Mouse (Mus musculus) left cerebral cortex, adult 9 months (tissue): ENCODE results near the gene Uba52.
A peak's percentile ranks its signal among the peaks of the same experiment; 100 is the strongest.

Experiments
- DNase-seq, 2 experiments: peaks; one replicate each; pipeline ENCODE4 v3.0.0; 2022; ENCODE audit warnings: low spot score in 2 of 2

Gene Uba52

DNA sequence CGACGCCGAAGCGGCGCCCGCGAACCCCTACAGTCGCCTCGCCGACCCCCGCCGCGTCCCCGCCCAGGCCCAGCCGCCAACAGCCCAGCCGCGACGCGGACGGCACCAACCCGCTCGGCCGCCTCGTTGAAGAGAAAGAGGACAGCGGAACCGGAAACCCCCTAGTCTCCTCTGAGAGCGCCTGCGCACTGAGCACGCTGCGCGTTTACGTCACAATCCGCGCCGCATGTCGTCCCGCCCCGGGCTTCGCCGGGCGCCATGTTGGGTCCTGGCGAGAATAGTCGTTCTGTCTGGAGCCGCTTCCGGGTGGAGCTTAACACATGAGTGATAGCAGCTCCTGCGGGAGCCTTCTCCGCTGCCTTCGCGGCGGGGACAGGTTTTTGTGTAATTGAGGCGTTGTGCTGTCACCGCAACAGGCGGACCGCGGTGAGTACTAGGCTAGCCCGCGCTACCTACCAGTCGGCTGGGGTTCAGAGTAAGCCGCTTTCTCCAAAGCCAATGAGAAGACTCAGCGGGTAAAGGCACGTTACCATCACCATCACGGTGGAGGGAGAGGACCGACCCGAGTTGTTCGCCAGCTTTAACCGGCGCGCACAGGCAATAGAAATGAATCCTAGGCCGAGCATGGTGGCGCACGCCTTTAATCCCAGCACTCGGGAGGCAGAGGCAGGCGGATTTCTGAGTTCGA, at the start of gene Uba52:
TSS of gene Uba52 (minus strand) at position 574 of the 688 bp plus-strand sequence.
- DNase-seq, result peak; percentile 94 to 98

DNA sequence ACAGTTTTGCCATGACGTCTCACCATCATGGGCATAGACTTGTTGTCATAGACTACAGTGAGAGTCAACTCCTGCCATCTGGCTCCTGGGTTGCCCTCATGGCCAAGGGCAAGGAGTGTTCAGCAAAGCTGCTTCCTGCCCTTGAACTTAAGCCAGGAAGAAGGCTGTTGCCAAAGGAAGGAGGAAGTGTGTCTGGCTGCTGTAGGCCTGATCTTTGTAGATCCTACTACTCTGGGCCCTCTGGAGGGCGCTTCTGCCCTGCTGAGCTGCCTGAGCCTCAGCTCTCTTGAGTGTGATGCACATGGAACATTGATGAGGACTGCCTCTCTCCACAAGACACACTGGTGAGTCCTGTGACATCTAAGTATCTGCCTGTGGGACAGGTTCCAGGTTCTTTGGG, 49.5 kb upstream of the Uba52 start:
- peak in 1 of 2 experiments; percentile 56 for DNase-seq

GRCm38 (mm10) chr8:70558983-70559382, 48.4 kb upstream of the Uba52 start:
- no peak for DNase-seq

DNA sequence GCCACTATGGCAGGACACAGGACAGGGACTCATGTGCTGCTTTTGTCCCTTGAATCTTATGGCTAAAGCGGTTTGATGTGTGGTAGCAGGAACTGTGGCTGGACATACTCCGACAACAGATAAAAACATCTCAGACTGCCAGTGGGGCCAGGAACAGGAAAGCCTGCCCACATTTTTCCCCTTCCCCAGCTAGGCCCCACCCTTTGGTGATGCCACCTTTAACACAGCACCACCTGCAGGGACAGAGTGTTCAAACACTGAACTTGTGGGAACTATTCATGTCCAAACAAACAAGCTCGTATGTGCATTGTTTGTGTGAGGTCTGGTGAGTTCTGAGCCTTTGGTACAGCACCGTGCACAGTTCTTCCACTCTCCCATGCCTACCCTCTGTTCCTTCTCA, 47.7 kb upstream of the Uba52 start:
- no peak for DNase-seq

DNA sequence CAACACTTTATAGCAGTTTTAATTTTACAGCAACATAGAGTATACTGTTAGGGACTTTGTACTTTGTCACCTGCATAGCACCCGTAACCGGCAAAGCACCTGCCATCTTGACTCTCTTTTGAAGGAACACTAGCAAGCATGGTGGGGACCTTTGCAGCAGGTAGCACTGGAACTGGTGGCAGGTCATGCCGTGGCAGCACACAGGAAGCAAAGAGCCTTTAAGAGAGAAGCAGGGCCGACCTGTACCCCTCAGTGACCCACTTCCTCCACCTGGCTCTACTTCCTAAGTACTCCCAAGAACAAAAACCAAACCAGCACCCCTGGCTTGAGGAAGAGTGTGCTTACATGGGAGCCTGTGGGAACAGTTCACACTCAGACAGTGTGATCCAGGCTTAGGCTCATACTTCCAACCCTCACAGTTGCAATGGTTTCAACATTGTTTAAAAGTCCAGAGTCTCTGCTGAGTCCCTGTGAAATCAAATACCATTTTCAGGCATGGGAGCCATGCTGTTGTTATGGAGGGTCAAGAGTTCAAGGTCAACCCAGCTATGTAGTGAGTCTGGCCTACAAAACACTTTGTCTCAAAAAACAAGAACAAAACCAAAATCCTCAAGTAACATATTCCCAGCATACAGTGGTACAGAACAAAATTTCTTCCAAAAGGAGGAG, 44.6 kb upstream of the Uba52 start:
- no peak for DNase-seq

GRCm38 (mm10) chr8:70553740-70554139, 43.1 kb upstream of the Uba52 start:
- no peak for DNase-seq

DNA sequence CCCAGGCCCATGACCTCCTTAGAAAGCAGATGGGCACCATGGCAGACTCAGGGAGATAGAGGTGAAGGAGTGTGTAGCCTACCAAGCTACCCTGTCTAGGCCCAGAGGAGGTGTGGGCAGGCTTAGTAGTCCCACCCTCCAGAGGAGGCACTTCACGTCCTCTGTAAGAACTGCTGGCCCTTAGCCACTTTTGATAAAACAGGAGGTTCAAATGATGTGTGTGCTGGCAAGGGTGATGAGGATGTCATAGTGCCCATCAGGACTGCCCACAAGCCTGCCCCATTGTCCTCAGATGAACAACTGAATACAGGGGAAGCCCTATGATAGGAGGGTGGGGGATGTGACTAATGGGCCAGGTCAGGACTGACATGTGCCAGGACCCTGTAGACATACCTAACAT, 42.2 kb upstream of the Uba52 start:
- no peak for DNase-seq

DNA sequence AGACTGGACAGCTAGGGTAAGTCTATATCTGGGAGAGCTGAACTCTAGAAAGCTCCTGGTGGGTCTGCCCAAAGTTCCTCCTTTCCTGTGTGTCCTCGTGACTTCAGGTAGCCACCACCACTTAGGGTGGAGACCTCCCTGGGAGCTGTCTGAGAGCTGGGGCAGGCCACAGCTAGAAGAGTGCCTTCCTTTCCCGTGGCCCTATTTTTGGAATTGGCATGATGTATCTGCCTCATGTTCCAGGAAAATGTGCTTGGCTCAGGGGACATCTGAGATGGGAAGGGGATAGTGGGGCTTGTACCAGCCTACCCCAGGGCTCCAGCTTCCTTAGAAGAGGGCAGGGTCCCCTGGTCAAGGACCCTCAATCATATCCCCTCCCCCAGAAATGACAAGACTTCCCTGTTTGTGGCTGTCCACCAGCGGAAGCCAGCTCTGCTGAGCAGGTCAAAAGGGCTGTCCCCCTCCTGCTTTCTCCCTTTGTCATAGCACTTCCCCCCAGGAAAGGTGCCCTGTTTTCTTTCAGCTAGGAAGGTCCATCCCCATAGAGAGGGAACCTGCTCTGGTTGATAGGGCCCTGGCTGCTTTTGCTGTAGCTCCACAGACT, 41.1 kb upstream of the Uba52 start:
- DNase-seq, result no peak

DNA sequence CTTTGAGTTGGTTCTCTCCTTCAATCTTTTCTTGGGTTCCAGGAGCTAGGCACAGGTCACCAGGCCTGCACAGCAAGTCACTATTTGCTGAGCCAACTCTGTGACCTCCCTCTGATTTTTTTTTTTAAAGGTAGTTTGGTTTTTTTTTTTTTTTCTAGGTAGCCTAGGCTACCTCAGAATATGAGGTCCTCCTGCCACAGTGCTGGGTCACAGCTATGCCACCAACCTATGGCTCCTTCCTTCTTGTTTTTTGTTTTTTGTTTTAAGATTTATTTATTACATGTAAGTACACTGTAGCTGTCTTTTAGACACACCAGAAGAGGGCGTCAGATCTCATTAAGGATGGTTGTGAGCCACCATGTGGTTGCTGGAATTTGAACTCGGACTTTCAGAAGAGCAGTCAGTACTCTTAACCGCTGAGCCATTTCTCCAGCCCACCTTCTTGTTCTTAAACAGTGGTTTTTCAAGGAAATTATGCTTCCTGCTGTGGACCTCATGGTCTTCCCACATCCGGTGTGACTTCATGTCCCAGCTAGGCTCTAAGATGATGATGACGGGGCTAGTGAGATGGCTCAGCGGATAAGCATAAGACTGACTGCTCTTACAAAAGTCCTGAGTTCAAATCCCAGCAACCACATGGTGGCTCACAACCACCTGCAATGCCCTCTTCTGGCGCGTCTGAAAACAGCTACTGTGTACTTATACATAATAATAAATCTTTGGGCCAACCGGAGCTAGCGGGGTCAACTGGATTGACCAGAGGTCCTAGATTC, 39.0 kb upstream of the Uba52 start:
- no peak for DNase-seq

- DNase-seq, result no peak
These were observed 37.2 kb upstream of the Uba52 start for GRCm38 (mm10) chr8:70547762-70548161.

DNA sequence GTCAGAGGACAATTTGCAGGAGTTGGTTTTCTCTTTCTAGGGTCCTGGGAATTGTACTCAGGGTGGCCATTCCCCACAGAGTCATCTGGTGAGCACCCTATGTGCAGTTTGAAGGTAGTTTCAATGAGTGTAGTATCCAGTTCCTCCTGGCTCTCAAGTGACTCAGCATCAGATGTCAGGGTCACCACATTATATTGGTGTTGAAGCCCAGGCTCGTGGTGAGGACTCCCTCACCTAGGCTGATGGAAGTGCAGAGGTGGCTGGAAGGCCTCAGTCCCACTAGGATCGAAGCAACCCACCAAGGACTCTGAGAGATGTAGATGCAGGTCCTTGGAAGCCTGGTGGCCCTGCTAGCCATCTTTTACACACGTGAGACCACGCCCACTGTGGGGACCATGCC, 35.8 kb upstream of the Uba52 start:
- DNase-seq, result no peak

DNA sequence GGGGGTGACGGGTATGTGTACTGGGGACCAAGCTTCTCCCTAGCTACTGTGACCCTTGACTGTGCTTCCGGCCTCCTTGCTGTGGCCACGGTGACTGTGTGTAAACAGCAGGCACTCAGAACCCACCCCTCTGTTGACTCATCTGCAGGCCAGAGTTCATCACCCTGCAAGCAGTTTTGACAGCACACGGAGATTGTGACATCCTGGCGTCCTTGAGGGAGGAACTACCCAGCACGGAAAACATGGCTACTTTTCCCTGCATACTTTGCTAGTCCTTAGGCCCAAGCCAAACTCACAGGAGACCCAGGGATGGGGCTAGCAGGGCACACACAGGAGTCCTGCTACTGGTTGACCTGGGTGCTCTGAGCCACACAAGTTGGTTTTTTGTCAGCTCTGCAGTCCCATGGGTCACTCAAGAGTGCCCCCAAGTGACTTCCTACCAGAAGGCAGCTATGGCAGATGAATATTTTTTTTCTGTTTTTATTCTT, 33.6 kb upstream of the Uba52 start:
- DNase-seq, result no peak

DNA sequence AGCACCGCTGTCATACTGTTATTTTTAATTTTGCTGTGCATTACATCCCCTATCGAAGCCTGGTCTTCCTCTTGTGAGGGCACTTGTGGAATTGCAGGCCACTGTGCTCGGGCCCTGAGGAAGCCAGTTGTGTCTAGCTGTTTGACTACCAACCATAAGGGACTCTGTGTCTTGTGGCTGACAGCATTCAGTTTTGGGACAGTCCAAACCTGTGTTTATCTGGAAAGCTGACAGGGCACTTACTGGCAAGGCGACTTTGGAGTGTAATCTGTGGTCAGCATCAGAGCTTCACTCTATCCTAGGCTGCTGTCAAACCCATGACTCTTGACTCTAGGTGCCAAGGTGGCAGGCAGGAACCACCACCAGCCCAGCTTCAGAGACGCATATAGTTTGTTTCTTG, 30.5 kb upstream of the Uba52 start:
- DNase-seq, result no peak

- DNase-seq, result no peak
These were observed 30.0 kb upstream of the Uba52 start for GRCm38 (mm10) chr8:70540507-70541071.

DNA sequence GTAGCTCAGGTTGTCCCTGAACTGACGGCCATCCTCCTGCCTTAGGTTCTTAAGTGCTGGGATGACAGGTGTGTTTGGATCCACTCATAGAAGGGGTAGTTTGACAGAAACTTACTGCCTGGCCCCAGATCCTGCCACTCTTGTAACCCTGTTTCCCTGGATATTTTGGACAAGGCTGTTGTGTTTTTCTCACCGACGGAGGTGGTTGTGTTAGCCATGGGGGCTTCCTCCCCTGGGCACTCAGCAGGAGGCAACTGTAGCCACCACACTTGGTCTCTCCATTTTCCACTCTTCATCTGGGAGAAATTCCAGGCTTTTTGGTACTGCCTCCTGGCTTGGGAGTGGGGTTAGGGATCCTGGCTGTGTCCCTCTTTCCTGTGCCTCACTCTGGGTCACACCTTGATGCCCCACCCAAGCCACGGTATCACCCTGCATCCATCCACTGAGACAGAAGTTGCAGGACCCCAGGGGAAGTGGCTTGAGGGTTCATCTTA, 29.5 kb upstream of the Uba52 start:
- DNase-seq, result no peak

DNA sequence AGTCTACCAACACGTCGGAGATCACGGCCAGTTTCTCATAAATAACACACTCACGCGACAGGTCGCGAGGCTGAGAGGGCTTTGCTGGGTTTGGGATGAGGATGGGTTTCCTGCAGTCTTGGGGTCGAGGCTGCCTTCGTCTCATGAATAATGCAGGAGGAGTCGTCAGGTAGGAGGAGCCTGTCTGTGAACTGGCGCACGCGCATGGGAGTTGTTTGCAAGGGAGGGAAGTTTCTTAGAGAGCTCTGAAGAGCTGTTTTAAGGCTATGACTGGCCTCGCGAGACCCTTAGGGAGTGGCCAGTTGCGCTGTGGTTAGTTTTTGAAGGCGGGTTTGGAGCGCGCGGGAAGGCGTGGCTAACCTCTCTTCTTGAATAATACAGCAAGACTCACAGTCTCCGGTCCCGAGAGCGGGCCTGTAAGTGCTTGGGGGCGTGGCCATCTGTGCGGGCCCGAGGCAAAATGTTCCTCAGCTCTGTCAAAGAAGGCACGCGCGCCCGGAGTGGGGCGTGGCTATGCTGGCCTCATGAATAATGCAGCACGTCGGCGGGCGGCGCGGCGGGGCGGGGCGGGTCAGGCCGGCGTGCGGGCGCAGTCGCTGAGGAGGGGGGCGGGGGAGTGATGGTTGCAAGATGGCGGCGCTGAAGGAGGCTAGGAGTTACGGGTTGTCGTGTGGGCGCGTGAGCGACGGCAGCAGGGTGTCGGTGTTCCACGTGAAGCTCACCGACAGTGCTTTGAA, 28.6 kb upstream of the Uba52 start, which contains the start of gene Ell:
TSS of gene Ell (plus strand) at position 381 of the 737 bp plus-strand sequence.
- peak; percentile 99 to 100 for DNase-seq

DNA sequence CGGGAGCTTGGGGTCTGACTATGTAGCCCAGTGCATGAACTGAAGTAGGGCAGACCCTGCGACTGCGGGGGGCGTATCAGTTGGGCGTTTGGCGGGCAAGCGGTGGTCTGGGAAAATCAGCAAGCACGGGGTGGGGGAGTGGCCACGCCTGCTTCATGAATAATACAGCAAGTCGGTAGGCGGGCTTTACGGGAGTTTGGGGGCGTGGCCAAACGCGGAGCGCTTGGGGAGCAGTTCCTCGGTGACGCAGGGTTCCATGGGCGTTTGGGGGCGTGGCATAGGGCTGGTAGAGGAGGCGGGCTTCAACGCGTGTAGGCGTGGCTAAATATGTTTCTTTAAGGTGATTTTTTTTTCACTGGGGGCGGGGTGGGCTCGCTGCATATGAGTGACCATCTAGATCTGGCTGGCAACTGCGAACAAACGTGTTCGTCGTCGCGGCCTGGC, 28.1 kb upstream of the Uba52 start:
- DNase-seq, result peak; percentile 97 to 99

GRCm38 (mm10) chr8:70538024-70538579, 27.5 kb upstream of the Uba52 start:
- no peak for DNase-seq

GRCm38 (mm10) chr8:70535701-70536100, 25.1 kb upstream of the Uba52 start:
- no peak for DNase-seq

GRCm38 (mm10) chr8:70535221-70535620, 24.6 kb upstream of the Uba52 start:
- no peak for DNase-seq
